Mouse (Mus musculus): Measurements from ENCODE around the gene Ccsap.
"Not testable (repeated sequence)": the region's sequence is repeated elsewhere in the genome, so short reads cannot be mapped to it uniquely, and the experiment has no call there.

Ccsap gene

DNA sequence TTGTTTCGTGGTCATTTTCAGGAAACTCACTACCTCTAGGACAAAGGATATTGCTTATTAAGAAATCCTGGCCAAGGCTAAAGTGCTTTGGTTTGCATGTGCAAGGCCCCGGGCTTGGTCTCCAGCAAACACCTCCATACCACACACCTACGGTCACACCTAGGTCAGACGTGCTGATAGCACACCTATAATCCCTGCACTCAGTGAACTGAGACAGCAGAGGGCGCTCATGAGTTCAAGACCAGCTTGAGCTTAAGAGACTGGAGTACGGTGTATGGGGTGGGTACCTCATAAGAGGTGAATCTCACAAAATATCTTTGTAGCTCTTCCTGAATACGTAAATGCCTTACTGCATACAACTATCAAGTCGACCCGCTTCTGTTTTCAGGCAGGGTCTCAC lies 24.6 kb downstream of the Ccsap start:
- peak; percentile 77 for DNase-seq (ENCODE audit: low spot score)

GRCm38 (mm10) chr8:123832757-123833156 lies 27.3 kb downstream of the Ccsap start:
- peak; percentile 78 for DNase-seq (ENCODE audit: low spot score)

- no peak for DNase-seq (ENCODE audit: low spot score)
These were observed 32.5 kb downstream of the Ccsap start for GRCm38 (mm10) chr8:123827523-123827922.

- DNase-seq (ENCODE audit: low spot score): no peak
These were observed 33.3 kb downstream of the Ccsap start for GRCm38 (mm10) chr8:123826758-123827157.

- DNase-seq (ENCODE audit: low spot score): no peak
These were observed 34.0 kb downstream of the Ccsap start for GRCm38 (mm10) chr8:123826001-123826400.

DNA sequence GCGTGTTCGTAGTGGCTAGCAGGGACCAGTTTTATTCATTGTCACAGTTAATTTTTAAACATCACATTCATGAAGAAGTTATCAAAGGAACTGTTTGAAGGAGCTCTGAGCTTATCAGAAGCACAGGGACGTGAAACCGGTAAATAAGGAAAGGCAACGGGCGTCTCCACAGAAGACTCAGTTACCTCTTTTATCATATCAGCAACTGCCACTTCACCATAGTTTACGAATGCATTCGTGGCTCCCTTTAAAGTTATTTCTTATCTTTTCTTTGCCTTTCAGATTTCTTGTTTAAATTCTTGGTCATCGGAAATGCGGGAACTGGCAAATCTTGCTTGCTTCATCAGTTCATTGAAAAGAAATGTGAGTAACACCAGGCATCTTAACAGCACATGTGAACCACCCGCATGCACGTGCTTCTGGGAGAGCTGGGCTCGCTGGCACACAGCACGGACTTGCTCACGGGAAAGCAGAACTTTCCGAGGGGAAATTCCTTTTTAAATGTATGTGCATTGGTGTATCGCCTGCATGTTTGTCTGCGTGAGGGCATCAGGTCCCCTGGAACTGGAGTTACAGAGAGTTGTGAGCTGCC lies 36.4 kb downstream of the Ccsap start:
- DNase-seq (ENCODE audit: low spot score): no peak

DNA sequence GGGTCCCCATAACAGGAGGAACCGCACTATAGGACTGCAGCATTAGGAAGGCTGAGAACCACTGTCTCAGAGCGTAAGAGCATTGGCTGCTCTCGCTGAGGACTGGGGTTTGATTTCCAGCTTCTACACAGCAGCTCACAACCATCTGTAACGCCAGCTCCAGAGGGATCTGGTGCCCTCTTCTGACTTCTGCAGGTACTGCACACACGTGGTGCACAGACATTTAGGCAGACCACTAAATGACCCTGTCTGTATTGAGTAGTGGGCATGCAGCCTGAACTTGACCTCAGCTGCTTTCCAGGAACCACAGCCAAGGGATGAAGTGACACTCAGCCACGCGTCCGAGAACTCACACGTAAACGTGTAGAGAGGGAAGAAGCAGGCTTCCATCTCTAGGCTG lies 36.9 kb downstream of the Ccsap start:
- DNase-seq (ENCODE audit: low spot score): no peak

- no peak for DNase-seq (ENCODE audit: low spot score)
These were observed 39.2 kb downstream of the Ccsap start for GRCm38 (mm10) chr8:123820780-123821179.

GRCm38 (mm10) chr8:123819683-123820610 lies 40.1 kb downstream of the Ccsap start:
- no peak for DNase-seq (ENCODE audit: low spot score)

DNA sequence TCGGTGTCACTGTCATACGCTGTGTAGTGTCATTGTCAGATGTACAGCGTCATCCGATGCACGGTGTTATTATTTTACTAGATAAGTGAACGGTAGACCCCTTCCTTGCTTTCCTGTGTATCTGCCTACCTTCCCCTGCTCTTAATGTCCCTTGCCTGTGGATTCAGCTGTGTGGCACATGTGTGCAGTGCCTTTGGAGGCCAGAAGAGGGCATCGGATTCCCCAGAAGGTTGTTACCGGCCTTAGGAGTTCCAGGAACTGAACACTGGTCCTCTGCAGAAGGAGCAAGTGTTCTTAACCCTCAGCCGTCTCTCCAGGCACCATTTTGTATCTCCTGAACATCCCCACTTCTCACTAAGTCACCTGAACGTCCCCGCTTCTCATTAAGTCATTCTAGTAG lies 42.3 kb downstream of the Ccsap start:
- no peak for DNase-seq (ENCODE audit: low spot score)

GRCm38 (mm10) chr8:123816939-123817338 lies 43.1 kb downstream of the Ccsap start:
- no peak for DNase-seq (ENCODE audit: low spot score)

GRCm38 (mm10) chr8:123815325-123815724 lies 44.7 kb downstream of the Ccsap start:
- no peak for DNase-seq (ENCODE audit: low spot score)

- DNase-seq (ENCODE audit: low spot score): no peak
These were observed 46.1 kb downstream of the Ccsap start for GRCm38 (mm10) chr8:123813892-123814266.

- peak; percentile 64 for DNase-seq (ENCODE audit: low spot score)
These were observed 46.7 kb downstream of the Ccsap start for GRCm38 (mm10) chr8:123813173-123813891.

GRCm38 (mm10) chr8:123812227-123812626 lies 47.8 kb downstream of the Ccsap start:
- no peak for DNase-seq (ENCODE audit: low spot score)

- DNase-seq (ENCODE audit: low spot score): not testable (repeated sequence)
These were observed 50.7 kb downstream of the Ccsap start for GRCm38 (mm10) chr8:123809342-123809741.

DNA sequence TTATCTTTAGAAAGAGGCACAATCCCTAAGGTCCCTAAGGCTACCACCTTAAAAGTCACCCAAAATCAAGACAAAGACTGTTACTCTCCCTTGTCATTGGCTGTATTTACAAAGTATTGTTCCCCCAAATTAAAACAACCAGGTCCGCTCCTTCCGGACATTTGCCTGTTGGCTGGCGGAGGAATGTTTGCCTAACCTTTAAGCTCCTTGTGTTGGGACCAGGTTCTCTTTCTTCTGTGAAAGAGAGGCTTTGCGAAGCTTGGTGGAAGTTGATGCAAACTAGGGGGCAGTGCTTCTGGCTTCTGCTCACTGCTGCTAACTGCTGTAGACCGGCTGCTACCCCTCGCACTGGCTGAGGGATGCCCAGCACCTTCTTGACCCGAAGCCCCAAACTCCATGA lies 51.3 kb downstream of the Ccsap start:
- DNase-seq (ENCODE audit: low spot score): no peak

DNA sequence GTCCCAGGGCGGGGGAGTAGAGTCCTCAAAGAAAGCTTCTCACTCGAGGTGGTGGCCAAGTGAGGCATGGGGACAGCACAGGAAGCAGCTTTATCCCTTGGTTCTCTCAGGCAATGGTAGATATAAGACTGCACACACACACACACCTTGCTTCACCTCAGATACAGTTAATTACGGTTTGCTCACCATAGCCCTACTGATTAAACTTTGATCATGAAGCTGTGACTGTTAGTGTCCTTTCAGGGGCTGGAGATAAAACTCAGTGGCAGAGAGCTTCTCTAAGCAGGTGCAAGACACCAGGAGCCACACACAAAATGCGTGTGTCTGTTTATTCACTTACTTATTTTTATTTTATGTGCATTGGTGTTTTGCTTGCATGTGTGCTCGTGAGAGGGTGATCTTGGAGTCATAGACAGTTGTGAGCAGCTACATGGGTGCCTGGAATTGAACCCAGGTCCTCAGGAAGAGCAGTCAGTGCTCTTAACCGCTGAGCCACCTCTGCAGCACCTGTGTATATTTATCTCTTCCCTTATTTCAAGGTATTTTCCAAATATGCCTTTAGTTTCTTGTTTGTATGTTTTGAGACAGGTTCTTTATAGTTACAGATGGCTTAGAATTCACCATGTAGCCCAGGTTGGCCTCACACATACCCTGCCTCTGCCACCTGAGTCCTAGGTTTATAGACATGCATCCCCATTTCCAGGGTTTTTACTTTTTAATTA lies 52.0 kb downstream of the Ccsap start:
- DNase-seq (ENCODE audit: low spot score): no peak

DNA sequence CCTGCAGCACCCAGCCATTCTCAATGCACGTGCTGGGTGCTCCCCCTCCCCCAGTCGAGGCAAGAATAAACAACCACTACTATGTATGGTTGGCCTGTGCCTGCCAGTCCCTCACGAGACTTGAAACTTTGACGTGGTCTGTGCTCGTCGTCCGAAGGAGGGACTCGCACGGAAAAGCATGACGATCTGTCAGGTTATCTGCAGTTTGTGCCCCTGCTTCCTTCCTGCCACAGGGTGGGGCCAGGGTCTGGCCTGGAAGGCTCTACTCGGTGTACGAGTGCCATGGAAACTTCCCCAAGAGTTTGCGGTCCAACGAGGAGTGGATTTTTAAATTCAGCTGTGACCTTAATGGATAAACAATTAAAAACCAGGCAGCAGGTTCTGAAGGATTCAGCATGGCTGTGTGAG lies 53.0 kb downstream of the Ccsap start:
- peak; percentile 57 for DNase-seq (ENCODE audit: low spot score)

GRCm38 (mm10) chr8:123806374-123806935 lies 53.6 kb downstream of the Ccsap start:
- no peak for DNase-seq (ENCODE audit: low spot score)

- peak; percentile 92 for DNase-seq (ENCODE audit: low spot score)
These were observed 54.2 kb downstream of the Ccsap start, which contains the start of gene Rab4a for GRCm38 (mm10) chr8:123805718-123806373. Gene Rab4a (plus strand): TSS chr8:123805985.

Measured in testis, postnatal 10 days (tissue).